Mouse (Mus musculus): ENCODE measurements around the gene Acaa1b. TPM values are rescaled to one million over a fixed set of nuclear protein-coding genes. Genes with fewer than 3 reads are reported as not detected.
A peak's percentile ranks its signal among the peaks of the same experiment; 100 is the strongest.

Gene Acaa1b
- 1 to 10 TPM; 1.3 to 1.9 TPM for total RNA-seq (2021)

GRCm38 (mm10) chr9:119156278-119157201 lies at the start of gene Acaa1b:
Gene Acaa1b (minus strand): TSS chr9:119157093.
- peak; percentile 62 to 64 for DNase-seq (ENCODE audit: low spot score in 2 of 2)
- intact Hi-C loops (cut with DNase I) = loop anchor here (10.0 kb wide), 1 partner anchor 198 kb away; the partner anchor contains the start of gene Xylb

DNA sequence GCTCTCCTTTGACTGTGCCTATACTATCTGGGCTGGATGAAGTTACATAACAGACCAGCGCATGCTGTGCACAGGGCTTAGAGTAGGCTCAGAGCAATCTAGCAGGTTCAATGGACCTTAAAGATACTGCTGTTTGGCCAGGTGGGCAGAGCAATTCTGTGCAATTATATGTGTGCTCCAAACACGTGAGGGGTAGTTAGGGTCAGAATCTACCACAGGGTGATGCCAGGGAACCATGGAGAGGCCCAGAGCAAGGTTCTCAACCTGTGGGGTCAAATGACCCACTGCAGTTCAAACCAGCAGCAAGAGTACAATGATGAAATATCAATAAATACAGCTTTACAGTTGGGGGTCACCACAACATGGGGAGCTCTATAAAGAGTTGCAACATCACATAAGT lies 49.8 kb upstream of the Acaa1b start:
- no peak for DNase-seq (ENCODE audit: low spot score in 2 of 2)
- intact Hi-C loops (cut with DNase I) = no loop called here

DNA sequence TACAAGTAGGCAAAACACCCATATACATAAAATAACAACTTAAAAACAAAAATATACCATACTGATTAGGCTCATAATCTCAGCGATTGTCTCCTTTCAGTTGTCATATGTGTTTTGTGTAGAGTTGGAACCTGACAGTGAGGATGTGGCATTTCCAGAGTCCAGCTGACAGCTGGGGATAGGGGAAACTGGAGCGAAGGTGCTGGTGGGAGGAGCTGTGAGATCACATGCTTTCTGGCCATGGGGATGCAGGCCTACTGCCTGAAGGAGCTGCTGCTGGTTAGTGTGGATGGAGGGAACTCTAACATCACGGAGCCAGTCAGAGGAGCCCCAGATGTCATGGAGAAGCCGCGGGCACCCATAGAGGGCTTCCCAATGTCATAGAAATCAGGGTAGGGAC lies 48.9 kb upstream of the Acaa1b start:
- no peak for DNase-seq (ENCODE audit: low spot score in 2 of 2)
- intact Hi-C loops (cut with DNase I) = no loop called here

DNA sequence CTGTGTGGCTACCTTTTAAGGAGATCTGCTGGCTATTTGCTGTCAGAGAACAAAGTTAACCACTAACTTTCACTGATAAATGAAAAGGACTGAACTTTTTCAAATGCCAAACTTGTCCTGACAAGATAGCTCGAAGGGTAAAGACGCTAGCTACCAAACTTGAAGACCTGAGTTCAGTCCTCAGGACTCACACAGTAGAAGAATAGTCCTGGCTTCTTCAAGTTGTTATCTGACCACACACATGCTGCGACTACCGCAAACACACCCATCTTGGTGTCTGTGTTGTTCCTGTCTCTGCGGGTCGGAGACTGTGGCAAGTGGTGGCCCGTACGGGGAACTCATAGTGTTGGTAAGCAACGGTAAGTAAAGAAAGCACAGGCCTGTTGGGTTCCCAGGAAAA lies 46.7 kb upstream of the Acaa1b start:
- intact Hi-C loops (cut with DNase I) = no loop called here
- DNase-seq (ENCODE audit: low spot score in 2 of 2) = no peak

- intact Hi-C loops (cut with DNase I) = no loop called here
- DNase-seq (ENCODE audit: low spot score in 2 of 2) = no peak
Observed at GRCm38 (mm10) chr9:119201653-119202052, 44.8 kb upstream of the Acaa1b start.

DNA sequence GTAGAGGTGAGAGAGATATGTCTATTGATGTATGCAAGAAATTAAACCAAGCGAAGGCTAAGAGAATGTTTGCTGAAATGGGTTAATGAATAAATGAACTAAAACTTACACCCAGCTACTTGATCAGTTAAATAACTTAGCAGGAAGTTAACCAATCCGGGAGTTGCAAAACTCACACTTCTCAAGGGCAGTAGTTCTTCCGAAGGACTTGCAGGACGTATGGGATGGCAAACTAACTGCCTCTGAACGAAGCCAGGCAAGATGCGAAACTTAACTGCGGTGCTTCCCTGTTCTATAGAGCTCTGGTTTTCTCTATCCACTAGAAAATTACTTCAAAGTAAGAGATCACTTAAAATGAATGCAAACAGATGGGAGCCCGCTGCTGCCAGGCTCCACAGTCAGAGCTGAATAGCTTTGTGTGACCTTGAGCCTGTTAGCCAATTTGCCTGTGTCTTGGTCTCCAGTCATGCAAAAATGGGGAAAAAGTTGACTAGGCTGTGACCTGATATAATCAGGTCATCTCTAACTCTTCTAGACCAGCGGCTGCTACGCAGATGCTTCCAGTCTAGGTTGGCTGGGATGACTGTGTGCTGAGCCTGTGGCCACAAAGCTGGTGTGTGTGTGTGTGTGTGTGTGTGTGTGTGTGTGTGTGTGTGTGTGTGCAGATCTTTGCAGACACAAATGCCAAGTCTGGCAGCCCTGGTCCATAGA lies 42.4 kb upstream of the Acaa1b start:
- intact Hi-C loops (cut with DNase I) = no loop called here
- DNase-seq (ENCODE audit: low spot score in 2 of 2) = no peak

DNA sequence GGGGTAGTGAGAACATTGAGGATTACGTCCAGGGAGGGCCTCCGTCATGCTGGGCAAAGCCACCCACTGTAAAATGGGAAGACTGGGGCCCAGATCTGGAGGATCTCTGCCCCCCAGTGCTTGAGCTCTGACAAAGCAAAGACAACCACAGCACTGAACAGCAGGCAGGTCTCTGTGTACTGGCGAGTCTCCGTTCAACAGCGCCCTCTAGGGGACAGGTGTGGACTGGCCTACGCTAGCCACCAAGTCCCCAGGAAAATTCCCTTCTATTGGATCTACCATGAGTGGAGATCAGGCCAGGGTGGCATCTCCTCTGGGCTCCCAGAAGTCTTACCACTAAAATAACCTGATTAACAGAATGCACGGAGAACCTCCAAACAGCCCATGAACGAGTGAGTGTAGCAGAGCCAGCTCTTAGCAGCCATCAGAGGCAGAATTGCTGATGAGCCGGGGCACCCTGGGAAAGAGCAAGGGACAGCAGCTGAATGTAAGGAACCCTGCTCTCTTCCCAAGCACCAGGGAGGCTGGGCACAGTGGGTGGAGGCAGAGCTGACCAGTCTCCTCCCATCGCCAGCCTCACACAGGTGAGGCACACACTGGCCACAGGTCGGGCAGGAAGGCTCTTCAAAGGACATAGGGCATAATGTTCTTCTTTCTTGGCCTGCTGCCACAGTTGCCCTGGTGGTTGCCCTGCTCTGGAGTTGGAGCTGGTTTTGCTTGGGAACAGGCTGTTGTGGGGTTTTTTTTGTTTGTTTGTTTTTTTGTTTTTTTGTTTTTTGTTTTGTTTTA lies 35.5 kb upstream of the Acaa1b start:
- intact Hi-C loops (cut with DNase I) = no loop called here
- DNase-seq (ENCODE audit: low spot score in 2 of 2) = peak; percentile 7 to 23

DNA sequence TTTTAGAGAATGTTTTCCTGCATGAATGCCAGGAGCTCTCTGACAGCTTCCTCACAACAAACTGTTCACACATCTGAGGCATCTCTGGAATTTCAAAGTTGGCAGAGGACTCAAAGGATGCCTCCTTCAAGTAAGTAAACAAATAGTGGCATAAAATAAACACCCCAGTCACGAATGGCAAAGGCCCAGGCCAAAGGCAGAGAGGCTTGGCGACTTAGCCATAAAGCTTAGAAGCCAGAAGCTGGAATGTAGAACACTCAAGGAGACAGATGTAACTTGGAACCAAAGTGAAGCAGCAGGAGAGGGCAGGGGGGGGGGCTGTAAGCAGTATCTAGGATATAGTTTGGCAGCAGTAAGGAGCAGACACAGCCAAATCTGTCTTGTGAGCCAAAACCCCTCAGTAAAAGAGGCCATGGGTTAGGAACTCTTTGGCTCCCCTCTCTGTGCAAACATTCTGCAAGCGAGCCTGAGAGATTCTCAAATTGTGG lies 24.4 kb upstream of the Acaa1b start:
- intact Hi-C loops (cut with DNase I) = no loop called here
- no peak for DNase-seq (ENCODE audit: low spot score in 2 of 2)

GRCm38 (mm10) chr9:119179292-119179691 lies 22.4 kb upstream of the Acaa1b start:
- DNase-seq (ENCODE audit: low spot score in 2 of 2) = no peak
- intact Hi-C loops (cut with DNase I) = no loop called here

- DNase-seq (ENCODE audit: low spot score in 2 of 2) = no peak
- intact Hi-C loops (cut with DNase I) = no loop called here
Observed at GRCm38 (mm10) chr9:119167608-119168007, 10.7 kb upstream of the Acaa1b start.

- intact Hi-C loops (cut with DNase I) = no loop called here
Observed at GRCm38 (mm10) chr9:119165548-119165947, 8.7 kb upstream of the Acaa1b start.

GRCm38 (mm10) chr9:119164743-119165142 lies 7.8 kb upstream of the Acaa1b start:
- no peak for DNase-seq (ENCODE audit: low spot score in 2 of 2)
- intact Hi-C loops (cut with DNase I) = no loop called here

More at GRCm38 (mm10) chr9:119165548-119165947, 8.7 kb upstream of the Acaa1b start:
- DNase-seq (ENCODE audit: low spot score in 2 of 2) = no peak

DNA sequence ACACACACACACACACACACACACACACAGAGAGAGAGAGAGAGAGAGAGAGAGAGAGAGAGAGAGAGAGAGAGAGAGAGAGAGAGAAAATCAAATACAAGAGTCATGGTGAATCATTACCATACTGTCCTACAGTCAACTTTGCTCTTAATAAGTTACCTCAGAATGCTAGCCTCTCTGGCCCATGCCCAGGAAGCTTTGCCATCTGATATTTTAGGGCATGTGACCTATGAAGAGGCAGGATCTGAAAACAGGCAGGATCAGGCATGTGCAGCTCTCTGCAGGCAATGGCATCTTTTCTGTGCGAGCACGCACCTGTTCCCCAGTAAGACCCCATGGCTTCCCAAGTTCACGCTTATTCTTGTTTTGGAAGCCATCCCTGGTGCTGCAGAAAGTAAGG lies 3.8 kb upstream of the Acaa1b start:
- DNase-seq (ENCODE audit: low spot score in 2 of 2) = no peak
- intact Hi-C loops (cut with DNase I) = no loop called here

- intact Hi-C loops (cut with DNase I) = loop anchor here (10.0 kb wide), 1 partner anchor 196 kb away; the partner anchor contains the start of gene Xylb
Observed at GRCm38 (mm10) chr9:119158861-119159260, 2.0 kb upstream of the Acaa1b start, which contains the start of gene Gm47289. Gene Gm47289 (plus strand): TSS chr9:119159161.

GRCm38 (mm10) chr9:119155826-119156225 lies 1.1 kb downstream of the Acaa1b start:
- intact Hi-C loops (cut with DNase I) = loop anchor here (10.0 kb wide), 1 partner anchor 199 kb away; the partner anchor contains the start of gene Xylb
- no peak for DNase-seq (ENCODE audit: low spot score in 2 of 2)

More at GRCm38 (mm10) chr9:119158861-119159260, 2.0 kb upstream of the Acaa1b start, which contains the start of gene Gm47289:
- DNase-seq (ENCODE audit: low spot score in 2 of 2) = no peak

DNA sequence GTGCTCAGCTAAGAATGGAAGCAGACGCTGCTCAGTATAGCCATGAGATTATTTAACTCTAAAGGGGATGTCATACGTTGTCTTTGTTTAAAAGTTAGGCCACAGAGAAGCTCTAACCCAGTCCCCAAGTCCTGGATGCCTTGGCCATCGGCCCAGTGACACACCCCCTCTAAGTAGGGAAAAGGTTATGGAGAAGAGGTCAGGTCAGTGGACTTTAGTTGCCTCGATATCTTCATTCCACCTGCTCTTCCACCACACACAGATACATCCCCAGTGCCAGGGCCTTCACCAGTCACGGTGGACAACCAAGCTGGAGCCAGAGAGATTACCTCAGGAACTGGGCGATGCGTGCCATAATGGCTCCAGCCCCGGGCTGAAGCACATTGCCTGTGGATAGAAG lies 1.5 kb downstream of the Acaa1b start:
- intact Hi-C loops (cut with DNase I) = loop anchor here (10.0 kb wide), 1 partner anchor 199 kb away; the partner anchor contains the start of gene Xylb
- no peak for DNase-seq (ENCODE audit: low spot score in 2 of 2)

- DNase-seq (ENCODE audit: low spot score in 2 of 2) = no peak
- intact Hi-C loops (cut with DNase I) = loop anchor here (10.0 kb wide), 1 partner anchor 203 kb away; the partner anchor contains the start of gene Xylb
Observed at GRCm38 (mm10) chr9:119151751-119152150, 5.1 kb downstream of the Acaa1b start.

GRCm38 (mm10) chr9:119149601-119150000 lies 7.3 kb downstream of the Acaa1b start:
- no peak for DNase-seq (ENCODE audit: low spot score in 2 of 2)
- intact Hi-C loops (cut with DNase I) = no loop called here

GRCm38 (mm10) chr9:119146098-119146770 lies 10.7 kb downstream of the Acaa1b start:
- intact Hi-C loops (cut with DNase I) = no loop called here
- DNase-seq (ENCODE audit: low spot score in 2 of 2) = no peak

Data from left cerebral cortex, postnatal 25 days (tissue).